Mouse (Mus musculus) myocyte (in vitro differentiated cells): ENCODE measurements around the gene Cacng1. TPM values are rescaled to one million over a fixed set of nuclear protein-coding genes. Genes with fewer than 3 reads are reported as not detected.

Experiments used
- H3K27me3 ChIP-seq: one replicate; pipeline ENCODE4 v1.6.1; 2011; ENCODE audit not compliant: control insufficient read depth, insufficient read depth, insufficient read length
- H3K36me3 ChIP-seq: one replicate; pipeline ENCODE4 v1.6.1; 2011; ENCODE audit not compliant: control insufficient read depth, insufficient read depth
- H3K4me2 ChIP-seq: one replicate; pipeline ENCODE4 v1.6.1; 2011; ENCODE audit warnings: low read depth, control low read depth
- H3K4me3 ChIP-seq: one replicate; pipeline ENCODE4 v1.5.1; 2011; ENCODE audit warnings: mild to moderate bottlenecking, control low read depth, moderate library complexity
- H3K79me2 ChIP-seq: one replicate; pipeline ENCODE4 v1.6.1; 2011; ENCODE audit not compliant: control insufficient read depth, insufficient read depth
- H3ac ChIP-seq: one replicate; pipeline ENCODE4 v1.6.1; 2011; ENCODE audit not compliant: control insufficient read depth, insufficient read length
- CEBPB ChIP-seq: IDR thresholded peaks from 2 replicates; pipeline ENCODE4 v1.6.1; 2011; ENCODE audit warnings: mild to moderate bottlenecking, moderate library complexity; ENCODE audit not compliant: poor library complexity, insufficient read depth, severe bottlenecking
- E2F4 ChIP-seq: IDR thresholded peaks from one replicate; pipeline ENCODE4 v1.6.1; 2011; ENCODE audit warnings: mild to moderate bottlenecking, control low read depth, moderate library complexity; ENCODE audit not compliant: insufficient read depth
- MAX ChIP-seq: IDR thresholded peaks from one replicate; pipeline ENCODE4 v1.6.1; 2011; ENCODE audit warnings: low read depth, mild to moderate bottlenecking, control low read depth
- MYOD1 ChIP-seq, 3 experiments: IDR thresholded peaks; one replicate each; pipeline ENCODE4 v1.6.1; 2011; ENCODE audit warnings: control low read depth in 2 of 3, low read depth in 2 of 3, mild to moderate bottlenecking in 2 of 3, moderate library complexity in 1 of 3; ENCODE audit not compliant: insufficient read length in 2 of 3, control insufficient read depth in 1 of 3
- MYOG ChIP-seq, 3 experiments: IDR thresholded peaks; one replicate each; pipeline ENCODE4 v1.6.1; 2011; ENCODE audit warnings: control low read depth in 2 of 3, low read depth in 2 of 3, mild to moderate bottlenecking in 2 of 3; ENCODE audit not compliant: insufficient read length in 2 of 3, control insufficient read depth in 1 of 3, insufficient read depth in 1 of 3
- POLR2A ChIP-seq: IDR thresholded peaks from one replicate; pipeline ENCODE4 v1.6.1; 2011; ENCODE audit warnings: low read depth, mild to moderate bottlenecking, control low read depth, moderate library complexity; ENCODE audit not compliant: insufficient read length
- POLR2AphosphoS2 ChIP-seq: IDR thresholded peaks from one replicate; pipeline ENCODE4 v1.6.1; 2011; ENCODE audit warnings: low read depth, control low read depth; ENCODE audit not compliant: insufficient read length
- REST ChIP-seq: IDR thresholded peaks from one replicate; pipeline ENCODE4 v1.6.1; 2011; ENCODE audit warnings: mild to moderate bottlenecking, control low read depth, moderate library complexity; ENCODE audit not compliant: insufficient read depth, insufficient read length
- SRF ChIP-seq: IDR thresholded peaks from one replicate; pipeline ENCODE4 v1.6.1; 2011; ENCODE audit warnings: low read depth; ENCODE audit not compliant: control insufficient read depth, insufficient read length
- TCF12 ChIP-seq: IDR thresholded peaks from one replicate; pipeline ENCODE4 v1.6.1; 2011; ENCODE audit warnings: mild to moderate bottlenecking, control low read depth; ENCODE audit not compliant: poor library complexity, insufficient read depth, severe bottlenecking
- TCF3 ChIP-seq: IDR thresholded peaks from one replicate; pipeline ENCODE4 v1.6.1; 2011; ENCODE audit warnings: low read depth, control low read depth; ENCODE audit not compliant: insufficient read length
- USF1 ChIP-seq: IDR thresholded peaks from one replicate; pipeline ENCODE4 v1.6.1; 2011; ENCODE audit warnings: low read depth, mild to moderate bottlenecking, control low read depth, moderate library complexity
- polyA plus RNA-seq: library from polyadenylated mRNA; unstranded; fragments of >200 nt; fragmentation: generic; extraction: Trizol; gene quantifications from one replicate; pipeline ENCODE4 v1.2.1, GENCODE M21; 2012; ENCODE audit warnings: missing spikeins

Gene Cacng1
- polyA plus RNA-seq, 1 experiment, result 603 TPM

DNA sequence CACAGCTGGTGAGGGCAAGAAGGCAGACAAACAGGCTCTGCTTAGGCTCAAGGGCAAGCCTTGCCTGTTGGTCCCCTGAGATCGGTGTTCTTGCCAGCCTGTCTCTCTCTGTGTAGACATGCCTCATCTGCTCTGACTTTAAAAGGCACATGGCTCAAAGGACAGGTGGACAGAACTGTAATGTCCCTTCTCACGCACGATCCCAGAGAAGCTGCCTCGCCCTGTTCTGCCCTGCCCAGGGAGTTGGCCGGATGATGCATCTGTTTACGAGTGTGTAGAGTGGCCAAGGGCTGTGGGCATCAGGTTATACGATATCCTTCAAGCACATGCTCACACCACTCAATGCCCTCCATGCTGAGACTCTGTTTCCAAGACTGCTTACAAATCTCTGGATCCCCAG, 2.0 kb downstream of the Cacng1 start:
- Histone ChIP-seq H3K27me3 (no peaks in the 10 kb centered on the region), H3ac (no peak overlapping the region), H3K36me3 (peaks cover 30% of the 10 kb centered on the region), H3K4me3 (peak overlapping the region; percentile 45), H3K4me2 (peak overlapping the region; percentile 78), H3K79me2 (peaks cover 32% of the 10 kb centered on the region)
- TF ChIP-seq MAX (peak; percentile 69), CEBPB (no peak), REST (no peak), POLR2A (peak; percentile 62), E2F4 (no peak), USF1 (no peak), TCF3 (peak; percentile 0), MYOG (IDR thresholded peaks at IDR 0.05; ENCODE audit: control insufficient read depth in 1 of 3, insufficient read depth in 1 of 3, insufficient read length in 2 of 3, low read depth in 2 of 3) (peak; percentile 35 to 91 (median 78)), TCF12 (peak; percentile 56), POLR2AphosphoS2 (peak; percentile 52), SRF (peak; percentile 66), MYOD1 (IDR thresholded peaks at IDR 0.05; ENCODE audit: control insufficient read depth in 1 of 3, insufficient read length in 2 of 3, low read depth in 2 of 3) (peak; percentile 38 to 89 (median 89))

DNA sequence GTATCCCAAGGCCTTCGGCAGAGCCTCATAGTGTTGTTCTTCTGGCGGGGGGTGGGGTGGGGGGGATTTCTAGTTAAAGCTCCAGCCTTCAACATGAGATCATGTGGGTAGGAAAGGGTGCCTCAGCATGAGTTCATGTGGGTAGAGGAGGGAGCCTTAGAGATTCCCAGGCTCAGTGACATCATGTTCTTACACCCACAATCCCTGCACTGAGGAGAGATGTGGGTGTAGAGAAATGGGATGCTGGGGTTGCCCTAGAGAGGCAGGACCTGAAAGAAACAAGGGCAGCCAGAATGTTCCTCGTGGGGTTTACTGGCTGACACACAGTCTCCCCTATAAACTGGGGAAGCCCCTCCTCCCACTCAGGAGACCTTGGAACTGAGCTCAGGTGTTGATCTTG, 5.9 kb downstream of the Cacng1 start:
- Histone ChIP-seq H3K4me3 (no peak overlapping the region), H3K79me2 (peaks cover 24% of the 10 kb centered on the region), H3ac (no peak overlapping the region), H3K4me2 (no peak overlapping the region), H3K27me3 (no peaks in the 10 kb centered on the region), H3K36me3 (peaks cover 39% of the 10 kb centered on the region)
- no peak for TF ChIP-seq USF1
- peak; percentile 13 for TF ChIP-seq POLR2AphosphoS2

DNA sequence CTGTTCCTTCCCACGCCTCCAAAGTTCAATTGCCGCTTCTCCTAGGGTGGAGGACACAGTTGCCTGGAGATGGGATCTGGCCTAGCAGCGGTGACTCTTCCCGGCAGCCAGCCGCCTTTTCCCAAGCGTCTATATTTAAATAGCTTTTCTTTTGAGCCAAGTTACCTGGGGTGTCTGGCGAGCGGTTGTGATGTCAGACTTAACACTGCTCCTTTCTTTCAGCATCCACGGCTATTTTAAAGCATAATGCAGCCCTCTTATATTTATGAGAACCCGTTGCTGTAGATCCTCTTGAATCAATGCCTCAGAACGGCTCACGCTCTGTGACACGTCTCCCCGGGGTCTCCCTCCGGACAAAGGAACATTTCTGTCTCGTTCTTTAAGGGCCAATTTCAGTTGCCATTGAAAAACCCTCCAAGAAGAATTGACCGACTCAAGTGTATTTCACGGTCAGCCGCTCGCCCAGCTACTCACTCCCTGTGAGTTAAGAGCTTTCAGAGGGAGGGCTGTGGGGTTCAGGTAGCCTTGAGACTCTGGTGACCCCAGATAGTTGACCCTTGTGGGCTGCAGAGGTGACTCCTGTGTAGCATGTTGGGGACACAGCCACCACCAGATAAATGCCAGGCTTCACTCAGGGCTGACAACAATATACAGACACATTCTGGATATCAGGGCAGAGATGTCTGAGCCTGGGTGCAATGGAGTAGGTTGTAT, 8.3 kb downstream of the Cacng1 start:
- peaks cover 32% of the 10 kb centered on the region for H3K36me3 ChIP-seq
- TF ChIP-seq E2F4, result no peak
- TF ChIP-seq POLR2AphosphoS2, result peak; percentile 66
- TF ChIP-seq MYOD1 (IDR thresholded peaks at IDR 0.05; ENCODE audit: control insufficient read depth in 1 of 3, insufficient read length in 2 of 3, low read depth in 2 of 3), result no peak
- no peak for TF ChIP-seq TCF3
- H3ac ChIP-seq, result no peak overlapping the region
- H3K27me3 ChIP-seq, result no peaks in the 10 kb centered on the region
- H3K4me2 ChIP-seq, result no peak overlapping the region
- H3K4me3 ChIP-seq, result no peak overlapping the region
- H3K79me2 ChIP-seq, result peaks cover 16% of the 10 kb centered on the region

DNA sequence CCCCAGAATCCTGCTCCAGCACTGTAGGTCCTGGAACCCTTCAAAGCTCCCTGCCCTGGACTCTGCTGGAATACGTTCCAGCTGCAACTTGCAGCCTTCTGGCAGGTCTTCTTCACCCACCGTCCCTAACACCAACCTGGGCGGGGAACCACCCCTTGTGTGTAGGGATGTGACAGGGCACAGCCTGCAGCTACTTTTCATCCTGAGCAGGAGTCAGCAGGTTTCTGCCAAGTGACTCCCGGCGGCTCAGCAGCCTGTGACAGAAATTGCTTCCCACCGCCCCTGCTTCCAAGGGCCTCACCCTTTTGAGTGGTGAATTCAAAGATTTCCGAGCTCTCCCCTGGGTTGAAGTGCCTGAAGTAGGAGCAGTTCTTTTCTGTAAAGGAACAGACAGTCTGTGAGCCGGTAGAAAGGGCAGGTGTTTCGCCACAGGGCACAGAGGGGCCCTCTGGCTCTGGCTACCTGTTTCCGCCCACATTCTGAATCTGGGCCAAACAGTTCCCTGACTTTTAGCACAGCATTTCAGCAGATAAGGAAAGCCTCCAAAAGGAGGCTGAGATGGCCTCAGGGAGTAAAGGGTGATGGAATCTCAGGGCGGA, 10.7 kb downstream of the Cacng1 start:
- TF ChIP-seq TCF12 (no peak), POLR2A (peak; percentile 19)
- Histone ChIP-seq H3K4me2 (no peak overlapping the region), H3K36me3 (peaks cover 14% of the 10 kb centered on the region), H3ac (no peak overlapping the region), H3K27me3 (no peaks in the 10 kb centered on the region), H3K4me3 (no peak overlapping the region), H3K79me2 (no peaks in the 10 kb centered on the region)

DNA sequence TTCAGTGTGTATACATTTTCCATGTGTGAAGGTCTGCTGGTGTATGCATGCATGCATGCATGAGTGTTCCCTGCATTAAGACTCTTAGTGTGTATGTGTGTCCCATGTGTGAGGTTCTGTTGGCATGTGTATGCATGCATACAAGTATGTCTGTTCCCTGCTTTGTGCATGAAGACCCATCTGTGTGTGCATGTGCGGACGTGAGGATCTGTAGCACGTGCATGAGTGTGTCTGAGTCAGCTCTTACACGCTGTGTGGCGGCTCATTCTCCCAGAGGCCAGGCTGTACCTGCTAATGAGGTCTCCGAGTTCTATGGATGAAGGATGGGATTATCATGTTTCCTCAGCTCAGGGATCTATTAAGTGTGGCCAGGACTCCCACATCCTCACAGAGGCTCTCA, 11.3 kb downstream of the Cacng1 start:
- Histone ChIP-seq H3K4me3 (no peak overlapping the region), H3K27me3 (no peaks in the 10 kb centered on the region), H3ac (no peak overlapping the region), H3K4me2 (no peak overlapping the region), H3K36me3 (peaks cover 14% of the 10 kb centered on the region), H3K79me2 (no peaks in the 10 kb centered on the region)
- TF ChIP-seq POLR2A (peak; percentile 37), POLR2AphosphoS2 (peak; percentile 95), TCF3 (no peak)
